Mouse (Mus musculus): ENCODE measurements around the gene Polr3e.

Gene Polr3e

GRCm38 (mm10) chr7:120917592-120918461 is at the start of gene Polr3e:
Gene Polr3e, plus strand, starts transcription at chr7:120917744.
- DNase-seq (ENCODE audit: low spot score): peak; percentile 98

- DNase-seq (ENCODE audit: low spot score): no peak
Measured at GRCm38 (mm10) chr7:120869883-120870282, 47.7 kb upstream of the Polr3e start.

- no peak for DNase-seq (ENCODE audit: low spot score)
Measured at GRCm38 (mm10) chr7:120870431-120871008, 47.0 kb upstream of the Polr3e start.

DNA sequence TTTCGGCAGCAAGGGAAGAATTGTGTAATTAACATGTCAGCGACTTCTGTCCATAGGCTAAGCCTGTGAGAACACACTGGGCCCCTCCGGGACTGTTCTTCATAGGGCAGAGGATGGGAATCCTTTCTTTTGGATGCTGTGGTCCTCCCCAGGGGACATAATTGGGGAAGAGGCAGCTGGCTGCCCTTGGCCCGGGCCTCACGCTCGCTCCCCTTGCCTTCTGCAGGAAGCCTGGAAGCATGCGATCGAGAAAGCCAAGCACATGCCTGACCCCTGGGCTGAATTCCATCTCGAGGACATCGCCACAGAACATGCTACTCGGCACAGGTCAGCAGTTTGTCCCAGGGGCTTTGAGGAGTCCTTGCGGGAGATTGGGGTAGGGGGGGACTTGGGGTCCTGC is 44.5 kb upstream of the Polr3e start:
- no peak for DNase-seq (ENCODE audit: low spot score)

DNA sequence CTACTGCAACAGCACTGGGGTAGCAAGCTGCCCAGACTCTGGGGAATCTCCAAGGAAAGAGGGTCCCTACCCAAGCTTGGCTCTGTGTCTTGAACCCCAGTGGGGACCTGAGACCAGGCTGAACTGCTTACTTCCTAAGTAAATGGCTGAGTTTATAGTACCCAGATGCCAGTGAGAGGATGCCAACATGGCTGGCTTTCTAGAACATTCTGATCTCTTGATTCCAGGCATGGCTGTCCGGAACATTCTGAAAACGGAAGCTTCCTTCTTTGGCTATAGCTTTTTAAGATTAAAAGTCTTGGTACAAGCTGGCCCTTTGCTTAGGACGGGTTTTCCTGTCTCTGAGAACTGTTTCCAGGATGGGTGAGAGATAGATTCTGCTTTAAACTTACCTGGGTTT is 43.5 kb upstream of the Polr3e start:
- no peak for DNase-seq (ENCODE audit: low spot score)

DNA sequence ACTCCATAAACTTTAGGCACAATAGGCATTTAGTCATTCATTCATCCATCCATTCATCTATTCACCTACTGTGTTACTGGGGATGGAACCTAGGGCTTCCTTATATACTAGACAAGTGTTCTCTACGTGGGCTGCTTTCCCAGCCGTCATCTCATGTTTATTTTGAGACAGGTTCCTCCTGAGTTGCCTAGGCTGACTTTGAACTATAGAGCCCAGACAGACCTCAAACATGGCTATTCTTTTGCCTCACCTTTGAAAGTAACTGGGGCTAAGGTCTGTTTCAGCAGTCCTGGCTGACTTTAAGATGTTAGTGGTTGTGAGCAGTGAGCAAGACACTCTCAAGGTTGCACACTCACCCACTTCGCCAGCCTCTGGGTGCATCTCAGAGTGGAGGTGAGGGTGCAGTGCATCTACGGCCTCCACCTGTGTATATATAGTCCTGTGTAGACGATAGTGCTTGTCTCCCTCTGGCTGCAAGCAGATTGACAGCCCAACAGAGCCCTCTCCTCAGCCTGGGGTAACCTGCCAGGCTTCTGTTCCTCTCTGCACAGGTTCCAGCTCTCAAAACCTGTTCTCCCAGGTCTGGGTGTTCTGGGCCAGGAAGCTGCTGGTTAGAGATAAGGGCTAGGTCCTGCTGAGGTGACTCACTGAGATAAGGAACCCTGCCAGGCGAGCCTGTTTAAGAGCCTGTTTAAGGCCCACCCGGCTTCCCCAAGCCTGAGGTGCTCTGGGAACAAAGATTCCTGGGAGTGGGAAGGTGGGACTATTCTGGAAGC is 42.6 kb upstream of the Polr3e start:
- no peak for DNase-seq (ENCODE audit: low spot score)

- no peak for DNase-seq (ENCODE audit: low spot score)
Measured at GRCm38 (mm10) chr7:120875540-120876388, 41.8 kb upstream of the Polr3e start.

DNA sequence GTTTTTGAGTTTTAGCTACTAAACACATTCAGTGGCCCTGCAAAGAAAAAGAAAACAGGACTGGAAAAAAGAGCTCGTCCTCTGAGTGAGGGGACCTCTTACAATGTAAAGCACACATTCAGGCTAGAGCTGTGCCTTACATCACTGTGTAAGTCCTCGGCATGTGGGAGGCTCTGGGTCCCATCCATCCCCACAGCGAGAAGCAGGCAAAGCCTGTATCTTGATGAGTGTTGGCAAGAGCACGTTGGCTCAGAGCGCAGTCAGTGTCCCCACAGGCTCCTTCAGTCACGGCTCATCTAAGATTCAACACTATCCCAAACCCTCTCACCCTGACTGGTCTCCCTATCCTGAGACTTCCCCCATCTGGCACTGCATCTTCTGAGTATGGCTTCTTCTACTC is 39.3 kb upstream of the Polr3e start:
- no peak for DNase-seq (ENCODE audit: low spot score)

DNA sequence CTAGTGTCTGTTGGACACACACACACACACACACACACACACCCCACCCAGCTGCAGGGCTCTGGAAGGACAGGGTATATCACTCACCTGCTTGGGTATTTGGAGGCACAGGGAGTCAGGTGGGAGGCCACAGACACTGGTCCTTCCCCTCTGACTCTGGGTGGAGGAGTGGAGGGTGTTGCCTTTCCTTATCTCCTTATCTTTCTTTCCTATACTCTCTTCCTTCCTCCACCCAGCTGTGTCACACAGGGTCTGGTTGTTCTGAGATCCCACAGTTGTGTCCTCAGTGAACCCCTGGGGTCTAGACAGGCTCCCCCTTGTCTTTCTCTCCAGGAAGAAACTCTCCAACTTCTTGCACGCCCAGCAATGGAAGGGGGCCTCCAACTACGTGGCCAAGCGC is 37.6 kb upstream of the Polr3e start:
- DNase-seq (ENCODE audit: low spot score): no peak

DNA sequence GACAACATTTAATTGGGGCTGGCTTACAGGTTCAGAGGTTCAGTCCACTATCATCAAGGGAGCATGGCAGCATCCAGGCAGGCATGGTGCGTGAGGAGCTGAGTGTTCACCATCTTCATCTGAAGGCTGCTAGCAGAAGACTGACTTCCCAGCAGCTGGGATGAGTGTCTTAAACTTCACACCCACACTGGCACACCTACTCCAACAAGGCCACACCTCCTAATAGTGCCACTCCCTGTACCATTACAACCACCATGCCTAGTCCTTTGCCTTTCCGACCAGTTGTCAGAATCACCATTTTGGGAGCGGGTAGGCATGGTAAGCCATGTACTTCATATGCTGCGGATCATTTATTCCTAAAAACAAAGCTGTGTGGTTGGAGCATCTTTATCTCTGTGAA is 36.8 kb upstream of the Polr3e start:
- no peak for DNase-seq (ENCODE audit: low spot score)

DNA sequence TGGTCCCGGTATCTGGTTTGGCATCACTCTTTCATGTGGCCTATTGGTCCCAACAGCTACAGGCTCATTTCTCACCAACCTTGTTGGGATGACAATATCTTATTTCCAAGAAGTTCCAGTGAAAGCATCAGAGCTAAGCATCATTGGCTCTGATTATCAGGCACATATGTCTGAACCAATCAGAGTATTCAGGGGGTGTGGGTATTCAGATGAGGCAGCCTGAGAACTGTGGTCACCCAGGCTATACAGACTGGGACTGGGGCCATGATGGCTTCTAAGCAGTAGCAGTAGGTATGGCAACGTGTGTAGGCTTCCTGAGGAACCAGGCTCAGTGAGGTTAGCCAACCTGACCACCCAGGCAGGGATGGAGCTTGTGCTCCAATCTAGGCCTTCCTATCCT is 36.1 kb upstream of the Polr3e start:
- no peak for DNase-seq (ENCODE audit: low spot score)

DNA sequence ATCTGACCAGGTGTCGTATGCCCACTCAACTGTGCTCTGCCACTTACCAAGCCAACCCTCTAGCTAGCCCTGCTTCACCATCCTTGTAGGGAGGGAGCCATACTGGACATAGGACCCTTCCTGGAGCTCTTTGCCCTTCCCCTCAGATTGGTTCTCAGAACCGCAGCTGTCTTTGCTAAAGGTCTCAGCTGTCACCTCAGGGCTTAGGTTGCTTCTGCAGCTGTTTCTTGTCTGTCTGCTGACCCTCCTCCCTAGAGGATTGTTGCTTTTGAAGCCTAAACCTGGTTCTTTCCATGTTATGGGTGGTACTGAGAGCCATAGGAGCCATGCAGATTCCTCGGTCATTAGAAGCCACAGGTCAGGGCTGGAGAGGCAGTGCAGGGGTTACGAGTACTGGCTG is 34.9 kb upstream of the Polr3e start:
- no peak for DNase-seq (ENCODE audit: low spot score)

DNA sequence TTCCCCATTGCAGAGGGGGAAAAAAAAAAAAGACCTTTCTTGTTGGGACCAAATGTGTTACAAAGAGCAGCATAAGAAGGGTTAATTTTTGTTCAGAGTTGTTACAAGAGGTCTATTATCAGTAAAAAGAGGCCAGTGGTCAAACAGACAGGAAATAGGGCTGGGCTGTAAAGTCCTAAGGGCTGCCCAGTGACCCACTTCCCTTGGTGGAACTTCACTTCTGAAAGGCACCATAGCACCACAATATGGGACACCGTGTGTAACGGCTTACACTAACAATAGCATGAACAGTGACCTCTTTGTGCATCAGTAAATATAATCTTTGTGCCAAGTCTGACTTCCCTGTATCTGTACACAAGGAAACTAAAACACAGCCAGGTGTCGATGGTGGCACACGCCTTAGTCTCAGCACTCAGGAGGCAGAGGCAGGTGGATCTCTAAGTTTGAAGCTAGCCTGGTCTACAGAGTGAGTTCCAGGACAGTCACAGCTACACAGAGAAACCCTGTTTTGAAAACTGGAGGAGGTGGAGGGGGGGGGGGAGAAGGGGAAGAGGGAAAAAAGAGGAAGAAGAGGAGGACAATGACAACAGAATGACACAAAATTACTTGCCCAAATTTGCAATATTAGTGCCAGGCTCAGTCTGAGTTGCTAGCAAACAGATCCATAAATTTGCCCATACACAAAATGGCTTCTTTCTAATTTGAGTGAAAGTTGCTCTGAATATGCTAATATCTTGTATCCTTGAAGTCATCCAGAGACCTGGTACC is 33.8 kb upstream of the Polr3e start:
- no peak for DNase-seq (ENCODE audit: low spot score)

DNA sequence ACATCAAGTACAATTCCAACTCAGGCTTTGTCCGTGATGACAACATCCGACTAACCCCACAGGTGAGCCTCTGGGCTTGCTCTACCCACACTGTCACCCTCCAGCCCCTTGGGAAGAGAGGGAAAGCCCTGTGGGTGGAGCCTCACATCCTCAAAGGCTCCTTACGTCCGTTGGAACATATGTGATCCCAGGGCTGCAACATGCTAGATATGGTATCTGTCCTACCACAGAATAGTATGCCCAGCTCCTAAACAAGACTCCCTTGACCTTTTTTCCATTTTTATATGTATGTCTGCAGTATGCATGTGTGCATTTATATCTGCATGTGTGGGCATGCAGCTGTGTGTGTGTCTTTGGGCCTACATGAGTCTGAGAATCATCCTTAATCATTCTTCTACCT is 32.8 kb upstream of the Polr3e start:
- no peak for DNase-seq (ENCODE audit: low spot score)

DNA sequence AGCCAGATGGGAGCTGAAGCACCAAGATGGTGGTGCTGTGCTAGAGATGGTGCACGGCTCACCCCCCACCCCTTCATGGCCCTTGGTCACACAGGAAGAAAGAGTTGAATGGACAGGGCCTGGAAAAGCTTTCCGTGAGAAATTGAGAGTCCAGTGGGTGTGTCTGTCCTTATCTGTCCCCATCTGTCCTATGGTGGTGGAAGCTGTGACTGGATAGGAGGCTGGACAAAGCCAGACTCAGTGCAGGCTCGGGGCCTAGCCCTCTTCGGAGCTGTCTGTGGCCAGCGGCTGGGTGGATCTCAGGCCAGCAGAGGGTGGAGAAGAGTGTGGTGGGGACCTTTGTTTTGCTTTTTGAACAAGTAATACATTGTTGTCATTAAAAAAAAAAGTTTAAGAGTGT is 24.4 kb upstream of the Polr3e start:
- DNase-seq (ENCODE audit: low spot score): no peak

GRCm38 (mm10) chr7:120897054-120897453 is 20.5 kb upstream of the Polr3e start:
- no peak for DNase-seq (ENCODE audit: low spot score)

- DNase-seq (ENCODE audit: low spot score): no peak
Measured at GRCm38 (mm10) chr7:120897711-120898335, 19.7 kb upstream of the Polr3e start.

GRCm38 (mm10) chr7:120900191-120900590 is 17.4 kb upstream of the Polr3e start:
- no peak for DNase-seq (ENCODE audit: low spot score)

DNA sequence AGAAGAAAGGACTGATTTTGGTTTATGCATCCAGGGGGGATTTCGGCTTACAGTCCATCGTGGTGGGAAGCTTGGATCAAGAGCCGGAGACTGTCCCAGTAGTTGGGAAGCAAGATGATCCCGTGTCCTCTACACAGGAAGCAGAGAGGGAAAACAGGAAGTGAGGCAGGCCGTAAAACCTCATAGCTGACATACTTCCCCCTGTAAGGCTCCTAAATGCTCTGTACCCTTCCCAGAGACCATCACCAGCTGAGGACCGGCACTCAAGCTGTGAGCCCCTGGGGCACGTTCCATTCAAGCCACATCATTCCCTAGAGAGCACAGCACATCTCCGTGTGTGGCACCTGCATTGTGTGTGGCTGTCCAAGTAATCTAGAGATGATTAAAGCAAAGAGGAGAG is 15.8 kb upstream of the Polr3e start:
- DNase-seq (ENCODE audit: low spot score): no peak

GRCm38 (mm10) chr7:120902931-120903330 is 14.6 kb upstream of the Polr3e start:
- DNase-seq (ENCODE audit: low spot score): no peak

- DNase-seq (ENCODE audit: low spot score): peak; percentile 52
Measured at GRCm38 (mm10) chr7:120910172-120910571, 7.4 kb upstream of the Polr3e start.
